Mouse (Mus musculus): ENCODE results near the gene Sqstm1. TPM values are rescaled to one million over a fixed set of nuclear protein-coding genes. Genes with fewer than 3 reads are reported as not detected.

Sqstm1 gene
- polyA plus RNA-seq (2011; ENCODE audit: insufficient read length, low read depth, missing spikeins): 332 and 376 TPM in 2 replicates

DNA sequence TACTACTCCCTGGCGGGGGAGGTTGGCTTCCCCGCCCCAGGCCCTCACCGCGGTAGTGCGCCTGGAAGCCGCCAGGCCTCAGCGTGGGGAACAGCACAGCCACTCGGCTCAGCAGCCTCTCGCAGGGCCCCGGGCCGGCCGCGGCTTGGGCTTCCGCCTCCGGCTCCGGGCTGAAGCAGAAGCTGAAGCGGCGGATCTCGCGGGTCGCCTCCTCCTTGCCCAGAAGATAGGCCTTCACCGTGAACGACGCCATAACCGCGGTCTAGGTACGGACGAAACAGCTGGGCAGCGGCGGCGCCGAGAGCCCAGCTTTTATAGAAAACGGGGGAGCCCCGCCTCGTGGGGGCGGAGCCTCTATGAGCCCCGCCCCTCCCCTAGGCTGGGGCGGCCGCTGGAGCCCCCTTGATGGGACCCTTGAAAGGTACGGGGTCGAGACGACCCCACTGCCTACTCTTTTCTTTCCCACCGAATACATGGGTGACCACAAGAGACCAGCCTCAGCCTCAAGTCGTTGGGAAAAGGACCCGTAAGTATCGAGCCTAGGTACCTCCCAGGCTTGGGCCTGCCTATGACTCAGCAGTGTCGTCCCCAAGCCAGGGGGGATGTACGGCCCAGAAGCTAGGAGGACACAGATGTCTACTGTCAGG, at the start of gene Sqstm1, which contains the start of gene Mgat4b:
Gene Sqstm1 (minus strand): TSS at position 323 of the 647 bp plus-strand sequence.
Gene Mgat4b (plus strand): TSS at position 386 of the 647 bp plus-strand sequence.
- no peak for TF ChIP-seq CTCF (IDR thresholded peaks at IDR 0.05; ENCODE audit: borderline replicate concordance, insufficient read depth, low read length)
- TF ChIP-seq POLR2A (IDR thresholded peaks at IDR 0.05; ENCODE audit: low read depth, low read length): peak; percentile 99
- peak within 1 kb of the TSS; percentile 85 for H3K4me3 ChIP-seq (ENCODE audit: insufficient read depth, low read length)
- peak within 1 kb of the TSS; percentile 80 for H3K27ac ChIP-seq (ENCODE audit: insufficient read depth, low read length)
- H3K4me1 ChIP-seq (ENCODE audit: control insufficient read depth, insufficient read depth, low read length): peaks cover 18% of the 10 kb centered on the region

DNA sequence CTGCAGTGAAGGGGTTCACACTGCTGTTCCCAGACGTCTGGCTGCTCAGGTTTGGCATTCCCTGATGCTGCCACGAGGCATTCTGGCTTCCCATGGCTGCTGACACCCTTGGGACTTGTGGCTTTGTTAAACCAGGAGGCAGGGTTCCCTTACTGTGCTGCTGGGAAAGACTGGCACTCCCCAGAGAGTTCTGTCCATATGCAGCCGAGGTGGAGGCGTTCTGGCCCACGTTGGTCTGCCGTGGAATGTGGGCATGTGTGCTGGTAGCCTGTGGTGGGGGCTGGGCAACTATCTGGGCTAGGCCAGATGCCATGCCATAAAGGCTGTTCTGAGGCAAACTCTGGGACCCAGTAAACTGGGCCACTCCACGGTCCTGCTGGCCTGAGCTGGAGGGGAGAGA, 47.7 kb upstream of the Sqstm1 start:
- TF ChIP-seq CTCF (IDR thresholded peaks at IDR 0.05; ENCODE audit: borderline replicate concordance, insufficient read depth, low read length) (no peak), POLR2A (IDR thresholded peaks at IDR 0.05; ENCODE audit: low read depth, low read length) (no peak)
- Histone ChIP-seq H3K4me3 (ENCODE audit: insufficient read depth, low read length) (no peak overlapping the region), H3K27ac (ENCODE audit: insufficient read depth, low read length) (no peak overlapping the region), H3K4me1 (ENCODE audit: control insufficient read depth, insufficient read depth, low read length) (peaks cover under 1% of the 10 kb centered on the region)

DNA sequence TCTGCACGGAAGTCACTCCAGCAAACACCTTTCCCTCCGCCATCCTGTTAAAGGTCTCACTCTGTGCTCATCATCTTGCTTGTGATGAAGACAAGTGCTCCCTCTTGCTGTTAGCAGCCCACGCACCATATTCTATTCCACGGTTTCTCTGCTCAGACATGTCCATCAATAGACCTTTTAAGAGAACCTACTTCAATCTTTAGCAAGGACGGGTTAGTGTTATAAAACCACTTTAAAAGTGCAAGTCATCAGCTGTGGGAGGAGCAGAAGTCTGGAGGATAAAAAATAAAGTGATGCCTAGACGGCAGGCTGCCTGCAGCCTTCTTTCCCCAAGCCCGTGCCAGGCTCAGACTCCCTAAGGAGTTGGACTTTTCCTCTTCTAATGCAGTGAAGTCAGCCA, 46.0 kb upstream of the Sqstm1 start:
- H3K4me1 ChIP-seq (ENCODE audit: control insufficient read depth, insufficient read depth, low read length): peaks cover 11% of the 10 kb centered on the region

DNA sequence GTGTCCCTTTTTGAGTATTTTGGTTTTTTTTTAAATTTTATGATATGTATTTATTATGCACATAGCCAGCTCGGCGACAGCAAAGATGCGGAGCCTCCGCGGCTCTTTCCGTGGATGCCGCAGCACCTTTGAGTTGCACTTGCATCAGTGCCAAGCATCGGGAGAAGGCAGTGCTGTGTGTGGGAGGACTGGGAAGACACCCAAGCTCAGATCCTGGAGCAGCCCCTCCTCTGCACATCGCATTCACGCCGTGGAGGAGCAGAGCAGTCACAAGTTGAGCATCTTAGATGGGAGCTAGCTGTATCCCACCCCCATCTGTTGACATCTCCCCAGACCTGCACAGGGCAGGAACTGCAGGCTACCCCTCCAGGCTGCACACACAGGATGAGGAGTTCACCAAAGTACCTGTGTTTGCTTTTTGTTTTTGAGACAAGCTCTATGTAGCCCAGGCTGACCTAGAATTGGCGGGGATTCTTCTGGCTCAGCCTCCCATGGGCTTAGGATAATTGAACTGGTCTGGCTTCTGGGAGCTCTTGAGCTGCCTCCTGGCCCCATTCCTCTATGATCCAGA, 43.5 kb upstream of the Sqstm1 start:
- Histone ChIP-seq H3K4me3 (ENCODE audit: insufficient read depth, low read length) (no peak overlapping the region), H3K27ac (ENCODE audit: insufficient read depth, low read length) (peak overlapping the region; percentile 98; the same call in 1 of the 2 replicates), H3K4me1 (ENCODE audit: control insufficient read depth, insufficient read depth, low read length) (peaks cover 11% of the 10 kb centered on the region)
- TF ChIP-seq POLR2A (IDR thresholded peaks at IDR 0.05; ENCODE audit: low read depth, low read length) (no peak), CTCF (IDR thresholded peaks at IDR 0.05; ENCODE audit: borderline replicate concordance, insufficient read depth, low read length) (no peak)

More for the DNA sequence above, 46.0 kb upstream of the Sqstm1 start:
- Histone ChIP-seq H3K4me3 (ENCODE audit: insufficient read depth, low read length) (no peak overlapping the region), H3K27ac (ENCODE audit: insufficient read depth, low read length) (no peak overlapping the region)
- TF ChIP-seq POLR2A (IDR thresholded peaks at IDR 0.05; ENCODE audit: low read depth, low read length) (no peak), CTCF (IDR thresholded peaks at IDR 0.05; ENCODE audit: borderline replicate concordance, insufficient read depth, low read length) (no peak)

DNA sequence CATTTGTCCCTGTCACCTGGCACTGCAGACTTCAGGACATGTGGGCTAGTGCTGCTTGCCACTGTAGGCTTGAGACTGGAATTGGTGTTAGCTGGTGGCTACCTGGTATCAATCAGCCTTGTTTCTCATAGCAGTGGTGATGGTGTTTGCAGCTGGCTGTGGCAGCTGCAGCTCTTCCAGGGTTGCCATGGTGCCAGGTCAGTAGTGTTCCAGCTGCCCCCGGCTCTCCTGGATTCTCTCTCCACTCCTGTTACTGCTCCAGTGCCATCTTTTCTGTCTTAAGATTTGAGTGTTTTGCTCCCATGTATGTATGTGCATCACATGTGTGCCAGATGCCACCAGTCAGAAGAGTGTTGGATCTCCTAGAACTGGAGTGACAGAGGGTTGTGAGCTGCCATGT, 42.8 kb upstream of the Sqstm1 start:
- TF ChIP-seq CTCF (IDR thresholded peaks at IDR 0.05; ENCODE audit: borderline replicate concordance, insufficient read depth, low read length) (no peak), POLR2A (IDR thresholded peaks at IDR 0.05; ENCODE audit: low read depth, low read length) (no peak)
- H3K27ac ChIP-seq (ENCODE audit: insufficient read depth, low read length): peak overlapping the region; percentile 98
- H3K4me1 ChIP-seq (ENCODE audit: control insufficient read depth, insufficient read depth, low read length): peaks cover 11% of the 10 kb centered on the region
- H3K4me3 ChIP-seq (ENCODE audit: insufficient read depth, low read length): no peak overlapping the region

DNA sequence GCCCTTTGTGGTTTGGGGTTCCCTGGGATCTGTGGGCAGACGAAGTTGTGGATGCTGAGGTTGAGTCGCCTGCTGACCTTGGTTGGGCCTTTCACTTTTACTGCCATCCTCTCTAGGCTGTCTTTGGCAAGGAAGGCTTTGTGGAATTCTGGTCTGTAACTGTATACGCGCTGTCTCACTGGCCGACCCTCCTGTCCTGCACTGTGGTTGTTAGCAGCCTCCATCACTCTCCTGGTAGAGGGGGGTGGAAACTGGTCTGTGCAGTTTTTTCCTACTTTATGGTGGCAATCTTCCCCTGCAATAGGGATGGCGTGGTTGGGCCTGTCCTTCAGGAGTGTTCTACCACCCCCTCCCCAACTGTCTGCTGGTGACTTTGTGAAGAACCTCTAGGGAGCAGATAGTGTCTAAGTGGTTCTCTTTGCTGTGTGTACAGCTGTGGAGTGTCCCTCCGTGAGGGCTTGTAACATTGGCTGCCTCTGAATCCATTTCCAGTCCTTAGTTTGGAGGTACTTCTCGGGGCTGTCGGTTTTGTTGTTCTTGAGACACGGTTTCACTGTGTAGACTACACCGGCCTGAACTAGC, 42.1 kb upstream of the Sqstm1 start:
- TF ChIP-seq CTCF (IDR thresholded peaks at IDR 0.05; ENCODE audit: borderline replicate concordance, insufficient read depth, low read length) (no peak), POLR2A (IDR thresholded peaks at IDR 0.05; ENCODE audit: low read depth, low read length) (no peak)
- no peak overlapping the region for H3K4me3 ChIP-seq (ENCODE audit: insufficient read depth, low read length)
- H3K27ac ChIP-seq (ENCODE audit: insufficient read depth, low read length): peak overlapping the region; percentile 98
- peaks cover 11% of the 10 kb centered on the region for H3K4me1 ChIP-seq (ENCODE audit: control insufficient read depth, insufficient read depth, low read length)

DNA sequence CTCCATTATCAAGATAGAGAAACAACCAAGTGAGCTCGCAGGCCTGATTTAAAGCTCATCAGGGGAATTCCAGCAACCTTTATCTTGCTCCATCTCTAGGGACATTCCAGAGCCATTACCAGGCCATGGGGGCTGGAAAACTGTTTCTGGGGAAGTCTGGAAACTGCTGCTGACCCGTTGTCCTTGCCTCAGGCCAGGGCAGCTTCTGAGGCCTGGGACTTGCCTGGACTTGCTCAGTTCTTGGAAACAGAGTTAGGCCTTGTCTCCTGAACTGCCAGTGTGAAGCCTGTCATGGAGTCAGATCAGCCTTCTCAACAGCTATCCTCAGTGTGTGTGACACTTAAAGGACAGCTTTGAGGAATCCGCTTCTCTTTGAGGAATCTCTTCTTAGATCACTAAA, 41.5 kb upstream of the Sqstm1 start:
- Histone ChIP-seq H3K4me1 (ENCODE audit: control insufficient read depth, insufficient read depth, low read length) (peaks cover 11% of the 10 kb centered on the region), H3K4me3 (ENCODE audit: insufficient read depth, low read length) (no peak overlapping the region), H3K27ac (ENCODE audit: insufficient read depth, low read length) (peak overlapping the region; percentile 98)
- TF ChIP-seq CTCF (IDR thresholded peaks at IDR 0.05; ENCODE audit: borderline replicate concordance, insufficient read depth, low read length): no peak
- no peak for TF ChIP-seq POLR2A (IDR thresholded peaks at IDR 0.05; ENCODE audit: low read depth, low read length)

DNA sequence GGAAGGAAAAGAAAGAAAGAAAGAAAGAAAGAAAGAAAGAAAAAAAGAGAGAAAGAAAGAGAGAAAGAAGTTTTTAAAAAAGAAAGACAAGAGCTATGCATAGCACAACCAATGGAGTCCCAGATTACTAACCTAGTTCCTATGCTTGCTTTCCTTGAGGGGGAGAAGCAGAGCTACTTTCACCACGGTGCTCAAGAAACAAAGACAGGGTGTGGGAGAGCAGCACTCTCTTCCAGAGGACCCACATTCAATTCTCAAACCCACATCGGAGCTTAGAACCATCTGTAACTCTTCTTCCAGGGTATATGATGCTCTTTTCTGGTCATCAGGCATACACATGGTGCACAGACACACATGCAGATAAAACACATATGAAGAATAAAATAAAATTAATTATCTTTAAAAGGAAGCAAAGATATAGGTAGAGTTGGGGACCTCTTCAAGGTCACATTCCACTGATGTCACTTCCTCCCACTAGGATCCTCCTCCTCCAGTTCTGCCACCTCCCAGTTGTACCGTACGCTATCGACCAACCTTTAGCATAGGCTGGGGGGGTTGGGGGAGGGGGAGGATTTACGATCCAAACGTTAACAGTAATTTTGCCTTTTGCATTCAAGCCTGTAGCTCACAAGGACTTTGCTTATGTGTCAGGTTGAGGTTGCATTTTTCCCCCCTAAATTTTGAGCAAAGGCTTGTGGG, 38.0 kb upstream of the Sqstm1 start:
- H3K4me1 ChIP-seq (ENCODE audit: control insufficient read depth, insufficient read depth, low read length): peaks cover 13% of the 10 kb centered on the region
- no peak overlapping the region for H3K27ac ChIP-seq (ENCODE audit: insufficient read depth, low read length)
- H3K4me3 ChIP-seq (ENCODE audit: insufficient read depth, low read length): no peak overlapping the region
- TF ChIP-seq POLR2A (IDR thresholded peaks at IDR 0.05; ENCODE audit: low read depth, low read length) (no peak), CTCF (IDR thresholded peaks at IDR 0.05; ENCODE audit: borderline replicate concordance, insufficient read depth, low read length) (no peak)

DNA sequence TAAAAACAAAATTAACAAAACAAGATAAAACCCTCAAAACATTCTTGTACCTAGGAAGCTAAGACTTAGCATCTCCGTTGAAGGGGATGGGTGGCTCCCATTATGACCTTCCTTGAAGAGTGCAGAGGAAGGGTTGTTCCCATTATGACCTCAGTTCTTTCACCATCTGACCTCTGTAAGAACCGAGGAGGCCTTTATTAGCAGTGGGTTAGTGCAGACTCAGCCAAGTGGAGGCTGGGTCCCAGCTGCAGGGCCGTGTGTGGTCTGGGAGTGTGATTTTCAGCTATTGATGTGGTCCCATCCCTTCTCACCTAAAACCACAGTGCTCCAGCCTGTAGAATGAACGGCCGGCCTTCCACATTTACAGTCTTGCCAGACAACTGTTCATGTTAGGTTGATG, 34.6 kb upstream of the Sqstm1 start:
- no peak overlapping the region for H3K4me3 ChIP-seq (ENCODE audit: insufficient read depth, low read length)
- TF ChIP-seq CTCF (IDR thresholded peaks at IDR 0.05; ENCODE audit: borderline replicate concordance, insufficient read depth, low read length): no peak
- no peak for TF ChIP-seq POLR2A (IDR thresholded peaks at IDR 0.05; ENCODE audit: low read depth, low read length)
- H3K4me1 ChIP-seq (ENCODE audit: control insufficient read depth, insufficient read depth, low read length): peaks cover 2% of the 10 kb centered on the region; the same call in 1 of the 2 replicates
- H3K27ac ChIP-seq (ENCODE audit: insufficient read depth, low read length): no peak overlapping the region
